Mouse (Mus musculus): ENCODE measurements at regions not wholly inside any gene's neighbourhood (a gene's known extent, or its start where the extent isn't known, plus 50 kb on each side); places are given as distances from the start of the nearest gene placed in this dataset.

DNA sequence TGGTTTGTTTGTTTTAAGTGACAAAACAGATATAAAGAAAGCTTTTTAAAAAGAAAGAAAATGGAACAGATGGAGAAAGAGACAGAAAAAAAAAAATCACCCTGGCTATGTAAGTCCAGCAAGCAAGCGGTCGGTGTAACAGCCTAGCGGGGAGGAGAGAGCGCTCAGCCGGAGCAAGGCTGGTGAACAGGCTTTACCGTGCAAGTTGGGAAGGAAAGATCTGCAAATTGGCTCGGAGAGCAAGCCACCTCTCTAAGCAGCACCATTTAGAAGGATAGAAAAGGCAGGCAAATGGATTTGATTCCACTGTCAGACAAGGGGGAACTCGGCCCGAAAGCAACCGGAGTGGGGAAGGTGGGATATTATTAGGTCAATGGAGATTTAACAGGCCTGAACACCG lies 59.9 kb upstream of the Ppp2r5c start:
- DNase-seq (ENCODE audit: low read depth): no peak

- DNase-seq (ENCODE audit: low read depth): no peak
These were observed 59.4 kb upstream of the Ppp2r5c start for GRCm38 (mm10) chr12:110387567-110387966.

DNA sequence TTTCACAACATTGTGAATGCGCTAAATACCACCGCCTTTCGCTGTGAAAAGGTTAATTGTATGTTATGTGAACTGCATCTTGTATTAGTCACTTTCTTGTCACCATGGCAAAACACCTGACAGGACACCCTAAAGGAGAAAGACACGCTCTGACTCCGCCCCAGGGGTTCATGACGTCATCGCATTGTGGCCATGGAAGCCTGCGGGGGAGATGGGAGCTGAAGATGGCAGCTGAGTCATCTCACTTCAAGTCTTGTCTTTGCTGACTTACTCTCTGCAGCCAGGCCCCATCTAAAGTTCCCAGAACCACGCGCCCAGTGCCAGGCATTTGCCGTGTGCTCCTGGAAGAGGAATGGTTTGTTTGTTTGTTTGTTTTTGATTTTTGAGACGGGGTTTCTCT lies 57.5 kb upstream of the Ppp2r5c start:
- DNase-seq (ENCODE audit: low read depth): no peak

GRCm38 (mm10) chr12:110391464-110391863 lies 55.5 kb upstream of the Ppp2r5c start:
- no peak for DNase-seq (ENCODE audit: low read depth)

GRCm38 (mm10) chr12:110393555-110393954 lies 53.4 kb upstream of the Ppp2r5c start:
- no peak for DNase-seq (ENCODE audit: low read depth)
